ENCODE assay signal across 8 mouse cellular contexts in the genomic region with DNA sequence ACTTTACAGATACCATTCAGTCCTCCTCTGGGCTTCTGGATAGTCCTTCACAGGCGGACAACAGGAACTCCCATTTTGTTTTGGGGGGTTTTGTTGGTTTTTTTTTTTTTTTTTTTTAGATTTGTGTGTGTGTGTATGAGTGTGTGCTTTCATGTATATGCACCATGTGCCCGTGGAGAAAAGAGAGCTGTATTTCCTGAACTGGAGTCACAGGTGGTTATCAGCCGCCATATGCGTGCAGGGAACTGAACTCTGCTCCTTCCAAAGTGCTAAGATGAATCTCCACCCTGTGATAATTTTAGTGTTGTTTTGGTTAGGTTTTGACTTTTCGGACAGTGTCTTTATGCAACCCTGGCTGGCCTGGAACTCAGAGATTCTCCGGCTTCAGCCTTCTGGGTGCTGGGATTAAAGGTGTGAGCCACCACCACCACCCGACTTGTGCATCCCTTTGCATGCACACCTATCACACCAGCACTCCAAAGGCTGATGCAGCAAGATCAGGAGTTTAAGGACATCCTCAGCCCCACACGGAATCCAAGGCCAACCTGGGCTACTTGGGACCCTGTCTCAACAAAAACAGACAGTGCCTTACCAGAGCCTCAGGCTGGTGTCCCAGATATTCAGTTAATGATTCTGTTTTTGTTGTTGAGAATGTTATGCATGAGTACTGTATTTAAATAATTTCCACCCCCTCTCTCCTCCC. TPM values are rescaled to one million over a fixed set of nuclear protein-coding genes. Genes with fewer than 3 reads are reported as not detected.
DNase-seq lines count a peak whose midpoint lies in the region; ATAC-seq and TF ChIP-seq lines count a peak whose summit lies in the region.

No protein-coding gene starts in this region.

- peak overlapping the region; percentile 81 for H3K4me2 ChIP-seq in forebrain, postnatal 0 days (ENCODE audit: low read depth)
- peak overlapping the region; percentile 70 for H3K4me2 ChIP-seq in liver, embryonic 11.5 days
- peak overlapping the region; percentile 91 for H3K4me2 ChIP-seq in stomach, postnatal 0 days (replicated peaks; ENCODE audit: low read depth)

- peak overlapping the region; percentile 94 for H3K4me3 ChIP-seq in testis, adult 2 months (ENCODE audit: control insufficient read depth, low read depth, low read length)
- H3K4me3 ChIP-seq in forebrain, postnatal 0 days (ENCODE audit: low read depth, low read length): peak overlapping the region; percentile 86
- H3K4me3 ChIP-seq in liver, embryonic 11.5 days (ENCODE audit: low read depth, low read length): peak overlapping the region; percentile 92
- H3K4me3 ChIP-seq in stomach, postnatal 0 days (ENCODE audit: low read depth, low read length): peak overlapping the region; percentile 89

- no peaks in the 10 kb centered on the region for H3K27me3 ChIP-seq in testis, adult 2 months (ENCODE audit: control insufficient read depth, insufficient read depth, low read length)
- no peaks in the 10 kb centered on the region for H3K27me3 ChIP-seq in forebrain, postnatal 0 days (ENCODE audit: insufficient read depth, low read length)
- H3K27me3 ChIP-seq in liver, embryonic 11.5 days (replicated peaks; ENCODE audit: control insufficient read depth, insufficient read depth, low read length): no peaks in the 10 kb centered on the region
- no peaks in the 10 kb centered on the region for H3K27me3 ChIP-seq in stomach, postnatal 0 days (ENCODE audit: control insufficient read depth, insufficient read depth, low read length)

- no peak for DNase-seq in testis, postnatal 14 days (ENCODE audit: low spot score)
- DNase-seq in forebrain, postnatal 0 days: no peak
- no peak for DNase-seq in liver, embryonic 11.5 days (ENCODE audit: low spot score)
- DNase-seq in stomach, postnatal 0 days (ENCODE audit: low spot score): no peak
- no peak for DNase-seq in frontal cortex, adult 2 months (ENCODE audit: extremely low spot score in 1 of 2, low spot score in 1 of 2)
- no peak for DNase-seq in gastrocnemius, postnatal 25 days

- TF ChIP-seq CTCF in testis, adult 2 months (IDR thresholded peaks at IDR 0.05; ENCODE audit: control insufficient read depth, insufficient read depth, insufficient replicate concordance, low read depth, low read length): no peak
- no peak for TF ChIP-seq CTCF in forebrain, postnatal 0 days (IDR thresholded peaks at IDR 0.05; ENCODE audit: low read depth)
- no peak for TF ChIP-seq CTCF in stomach, postnatal 0 days (IDR thresholded peaks at IDR 0.05; ENCODE audit: low read depth)

- TF ChIP-seq EP300 in stomach, postnatal 0 days (optimal IDR thresholded peaks at IDR 0.05): no peak

- WGBS in forebrain, postnatal 0 days: 77% methylated on average over 8 of the region's 8 CpGs
- WGBS in liver, embryonic 11.5 days: 53% methylated on average over 8 of the region's 8 CpGs
- WGBS in stomach, postnatal 0 days: 54% methylated on average over 8 of the region's 8 CpGs

- H3K4me1 ChIP-seq in testis, adult 2 months (ENCODE audit: control insufficient read depth, insufficient read depth, low read length): peaks cover 15% of the 10 kb centered on the region
- peaks cover 14% of the 10 kb centered on the region for H3K4me1 ChIP-seq in forebrain, postnatal 0 days (ENCODE audit: insufficient read depth)
- H3K4me1 ChIP-seq in liver, embryonic 11.5 days (replicated peaks; ENCODE audit: control insufficient read depth, insufficient read depth, low read length): peaks cover 23% of the 10 kb centered on the region
- H3K4me1 ChIP-seq in stomach, postnatal 0 days (replicated peaks; ENCODE audit: control insufficient read depth, insufficient read depth): no peaks in the 10 kb centered on the region

- no peaks in the 10 kb centered on the region for H3K9me3 ChIP-seq in forebrain, postnatal 0 days (ENCODE audit: low read length)
- H3K9me3 ChIP-seq in liver, embryonic 11.5 days (ENCODE audit: control insufficient read depth, low read length): no peaks in the 10 kb centered on the region
- no peaks in the 10 kb centered on the region for H3K9me3 ChIP-seq in stomach, postnatal 0 days (ENCODE audit: control insufficient read depth, low read length)

- no peak for ATAC-seq in forebrain, postnatal 0 days
- ATAC-seq in liver, embryonic 11.5 days (replicated peaks; ENCODE audit: low FRiP score): no peak
- no peak for ATAC-seq in stomach, postnatal 0 days (ENCODE audit: low FRiP score, low TSS enrichment)
- ATAC-seq in inflammation-experienced regulatory T-cells, adult 6 months: no peak

- no peaks in the 10 kb centered on the region for H3K36me3 ChIP-seq in testis, adult 2 months (ENCODE audit: control insufficient read depth, insufficient read depth, low read length)
- peaks cover 12% of the 10 kb centered on the region for H3K36me3 ChIP-seq in forebrain, postnatal 0 days (ENCODE audit: insufficient read depth)
- peaks cover 2% of the 10 kb centered on the region; the same call in 1 of the 2 replicates for H3K36me3 ChIP-seq in liver, embryonic 11.5 days (ENCODE audit: control insufficient read depth, insufficient read depth, low read length)
- H3K36me3 ChIP-seq in stomach, postnatal 0 days (ENCODE audit: control insufficient read depth, insufficient read depth, low read length): no peaks in the 10 kb centered on the region

- H3K27ac ChIP-seq in testis, adult 2 months (ENCODE audit: control insufficient read depth, insufficient read depth, low read depth, low read length): no peak overlapping the region
- peak overlapping the region; percentile 83 for H3K27ac ChIP-seq in forebrain, postnatal 0 days (ENCODE audit: low read depth, low read length)
- 0 out of 2 replicates have a peak overlapping the region, but pooled peaks have one; percentile 40 for H3K27ac ChIP-seq in liver, embryonic 11.5 days (ENCODE audit: low read depth, low read length)
- peak overlapping the region; percentile 90; the same call in 1 of the 2 replicates for H3K27ac ChIP-seq in stomach, postnatal 0 days (replicated peaks)

- no peak for TF ChIP-seq POLR2A in testis, adult 2 months (IDR thresholded peaks at IDR 0.05; ENCODE audit: control insufficient read depth, low read depth, low read length)

- H3K9ac ChIP-seq in forebrain, postnatal 0 days: peak overlapping the region; percentile 94
- peak overlapping the region; percentile 92 for H3K9ac ChIP-seq in liver, embryonic 11.5 days (ENCODE audit: low read depth, low read length)
- H3K9ac ChIP-seq in stomach, postnatal 0 days (ENCODE audit: low read length): peak overlapping the region; percentile 93; the same call in 1 of the 2 replicates

RNA-seq across cellular contexts. Expression of a gene that starts 1.4 kb away (rescaled TPM):
- 97.1 and 102 TPM in 2 replicates for polyA plus RNA-seq in testis, adult 2 months (2012; rRNA removed)
- 254 and 308 TPM in 2 replicates for total RNA-seq in forebrain, postnatal 0 days (2014; rRNA removed)
- 564 and 623 TPM in 2 replicates for polyA plus RNA-seq in forebrain, postnatal 0 days (2015; fragmentation: Nextera tagmentation; extraction: Ambion mirVana)
- 339 and 355 TPM in 2 replicates for polyA plus RNA-seq in liver, embryonic 11.5 days (2014; fragmentation: Nextera tagmentation; extraction: Ambion mirVana)
- 374 and 382 TPM in 2 replicates for polyA plus RNA-seq in stomach, postnatal 0 days (2015; fragmentation: Nextera tagmentation; extraction: Ambion mirVana)
- 282 and 283 TPM in 2 replicates for polyA plus RNA-seq in frontal cortex, adult 2 months (2012; rRNA removed)
- 100 to 1,000 TPM; 275 to 381 (median 276) TPM for polyA plus RNA-seq in inflammation-experienced regulatory T-cells, adult 6 months (2017; shearing (Covaris generic))
- total RNA-seq in gastrocnemius, postnatal 25 days (2021): 100 to 1,000 TPM; 613 to 621 TPM

RNA-seq across cellular contexts. Expression of a gene that starts 24.3 kb away (rescaled TPM):
- 40.8 and 41.6 TPM in 2 replicates for polyA plus RNA-seq in testis, adult 2 months (2012; rRNA removed)
- 205 and 251 TPM in 2 replicates for total RNA-seq in forebrain, postnatal 0 days (2014; rRNA removed)
- 119 and 141 TPM in 2 replicates for polyA plus RNA-seq in forebrain, postnatal 0 days (2015; fragmentation: Nextera tagmentation; extraction: Ambion mirVana)
- polyA plus RNA-seq in liver, embryonic 11.5 days (2014; fragmentation: Nextera tagmentation; extraction: Ambion mirVana): 41.7 and 42.7 TPM in 2 replicates
- 14.4 and 15.9 TPM in 2 replicates for polyA plus RNA-seq in stomach, postnatal 0 days (2015; fragmentation: Nextera tagmentation; extraction: Ambion mirVana)
- polyA plus RNA-seq in frontal cortex, adult 2 months (2012; rRNA removed): 176 and 177 TPM in 2 replicates
- polyA plus RNA-seq in inflammation-experienced regulatory T-cells, adult 6 months (2017; shearing (Covaris generic)): 1 to 10 TPM; 3.1 to 5.9 (median 5.6) TPM
- total RNA-seq in gastrocnemius, postnatal 25 days (2021): 10 to 100 TPM; 16.4 to 18.2 TPM

RNA-seq across cellular contexts. Expression of a gene that starts 47.9 kb away (rescaled TPM):
- polyA plus RNA-seq in testis, adult 2 months (2012; rRNA removed): 2.3 and 4.7 TPM in 2 replicates
- total RNA-seq in forebrain, postnatal 0 days (2014; rRNA removed): 22.2 and 25.1 TPM in 2 replicates
- polyA plus RNA-seq in forebrain, postnatal 0 days (2015; fragmentation: Nextera tagmentation; extraction: Ambion mirVana): 124 and 148 TPM in 2 replicates
- polyA plus RNA-seq in liver, embryonic 11.5 days (2014; fragmentation: Nextera tagmentation; extraction: Ambion mirVana): 107 and 128 TPM in 2 replicates
- polyA plus RNA-seq in stomach, postnatal 0 days (2015; fragmentation: Nextera tagmentation; extraction: Ambion mirVana): 244 and 247 TPM in 2 replicates
- polyA plus RNA-seq in frontal cortex, adult 2 months (2012; rRNA removed): 8.8 and 9.5 TPM in 2 replicates
- polyA plus RNA-seq in inflammation-experienced regulatory T-cells, adult 6 months (2017; shearing (Covaris generic)): not detected
- 10 to 100 TPM; 11.9 to 13.3 TPM for total RNA-seq in gastrocnemius, postnatal 25 days (2021)

RNA-seq across cellular contexts. Expression of a gene that starts 56.2 kb away (rescaled TPM):
- 1.8 and 1.9 TPM in 2 replicates for polyA plus RNA-seq in testis, adult 2 months (2012; rRNA removed)
- total RNA-seq in forebrain, postnatal 0 days (2014; rRNA removed): 1.1 and 1.8 TPM in 2 replicates
- polyA plus RNA-seq in forebrain, postnatal 0 days (2015; fragmentation: Nextera tagmentation; extraction: Ambion mirVana): 1.2 and 1.3 TPM in 2 replicates
- polyA plus RNA-seq in liver, embryonic 11.5 days (2014; fragmentation: Nextera tagmentation; extraction: Ambion mirVana): 2.4 and 2.8 TPM in 2 replicates
- 0.64 and 0.69 TPM in 2 replicates for polyA plus RNA-seq in stomach, postnatal 0 days (2015; fragmentation: Nextera tagmentation; extraction: Ambion mirVana)
- 12.2 and 13.0 TPM in 2 replicates for polyA plus RNA-seq in frontal cortex, adult 2 months (2012; rRNA removed)
- polyA plus RNA-seq in inflammation-experienced regulatory T-cells, adult 6 months (2017; shearing (Covaris generic)): 10 to 100 TPM in 1 of 3 experiments, 1 to 10 TPM in 2; 7.9 to 20.2 (median 9.7) TPM
- total RNA-seq in gastrocnemius, postnatal 25 days (2021): 100 to 1,000 TPM; 148 to 165 TPM

Comparison
In these comparisons a context has a peak if more than half of its experiments do, and no peak if none do; other contexts are left out.
1. RNA of a gene that starts 47.9 kb away (polyA plus RNA-seq): 244 to 247 TPM in stomach, postnatal 0 days, 107 to 128 TPM in liver, embryonic 11.5 days and 124 to 148 TPM in forebrain, postnatal 0 days; 8.8 to 9.5 TPM in frontal cortex, adult 2 months, 2.3 to 4.7 TPM in testis, adult 2 months and not detected in inflammation-experienced regulatory T-cells, adult 6 months; every median in the first group is over 10 times any median in the second.
2. Peak in every context shown above with its lines, with median percentiles within 50 percentile points of each other: H3K4me3 ChIP-seq, H3K4me2 ChIP-seq and H3K9ac ChIP-seq.